Mouse (Mus musculus) bone marrow, adult 2 months (tissue): ENCODE results near the gene Gas2.

Experiments
- CTCF ChIP-seq: fragments of 200-500 bp; IDR thresholded peaks from 2 replicates; pipeline ENCODE4 v1.5.1; 2011; ENCODE audit warnings: low read length, control low read depth; ENCODE audit not compliant: control insufficient read depth, insufficient read depth
- POLR2A ChIP-seq: fragments of 200-500 bp; IDR thresholded peaks from 2 replicates; pipeline ENCODE4 v1.6.1; 2011; ENCODE audit warnings: low read depth, mild to moderate bottlenecking, control low read depth, low read length, borderline replicate concordance; ENCODE audit not compliant: control insufficient read depth

GRCm38 (mm10) chr7:51880121-51880520 lies 18.3 kb downstream of the Gas2 start:
- TF ChIP-seq POLR2A (no peak), CTCF (no peak)
